Mouse (Mus musculus) cerebellum, adult (tissue): ENCODE results near the gene Prelp.

ENCODE experiments used
- ATAC-seq: cut with Nextera tagmentation; 2 replicates; pipeline ENCODE4 v1.9.2; 2017; ENCODE audit warnings: mild to moderate bottlenecking, moderate library complexity, mixed read lengths; ENCODE audit not compliant: insufficient number of reproducible peaks, low FRiP score, low TSS enrichment

The Prelp gene

GRCm38 (mm10) chr1:133863257-133863997 is 57.8 kb downstream of the Prelp start:
- ATAC-seq = no peak

- ATAC-seq = no peak
Measured at GRCm38 (mm10) chr1:133861028-133861427, 60.2 kb downstream of the Prelp start.
